Mouse (Mus musculus) megakaryocyte, embryonic 14.5 days (primary cell): ENCODE results near the gene Olfr455.

ENCODE experiments used
- FLI1 ChIP-seq: IDR thresholded peaks from 2 replicates; pipeline ENCODE4 v1.6.1; 2012; ENCODE audit warnings: low read length, inconsistent platforms, mixed read lengths
- GATA1 ChIP-seq: IDR thresholded peaks from 3 replicates; pipeline ENCODE4 v1.6.1; 2012; ENCODE audit warnings: mixed read lengths, low read length, inconsistent platforms, borderline replicate concordance

- TF ChIP-seq GATA1 (no peak), FLI1 (no peak)
These were observed 33.9 kb downstream of the Olfr455 start for GRCm38 (mm10) chr6:42513461-42513860.
